Mouse (Mus musculus): ENCODE data around the gene Ak4.

DNA sequence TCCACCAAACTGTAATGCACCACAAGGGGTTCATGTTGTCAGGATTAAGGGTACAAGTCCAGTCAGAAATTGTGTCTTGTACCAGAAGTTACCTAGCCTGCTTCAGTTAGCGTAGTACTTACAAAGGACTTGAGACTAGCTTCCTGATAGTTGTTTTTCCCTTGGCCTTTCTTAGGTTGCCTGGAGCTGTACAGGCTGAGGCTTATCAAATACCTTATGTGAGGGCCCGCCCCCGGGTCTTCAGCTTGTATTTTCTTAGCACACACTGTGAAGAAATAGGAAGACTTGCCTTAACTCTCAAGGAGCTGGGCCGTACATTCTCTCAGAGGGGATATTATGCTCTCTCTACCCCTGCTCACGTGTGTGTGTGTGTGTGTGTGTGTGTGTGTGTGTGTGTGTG, 4.5 kb downstream of the Ak4 start:
- no peak for TF ChIP-seq POLR2A (IDR thresholded peaks at IDR 0.05; ENCODE audit: insufficient read length, low read depth)
- no peak for TF ChIP-seq E2F4 (IDR thresholded peaks at IDR 0.05; ENCODE audit: insufficient read depth)
- no peak for TF ChIP-seq POLR2AphosphoS2 (IDR thresholded peaks at IDR 0.05; ENCODE audit: insufficient read length, low read depth)
- no peak for TF ChIP-seq SRF (IDR thresholded peaks at IDR 0.05; ENCODE audit: control insufficient read depth, insufficient read length, low read depth)
- TF ChIP-seq TCF3 (IDR thresholded peaks at IDR 0.05; ENCODE audit: insufficient read length, low read depth) = no peak
- TF ChIP-seq TCF12 (IDR thresholded peaks at IDR 0.05; ENCODE audit: insufficient read depth, poor library complexity, severe bottlenecking) = no peak

All from myocyte (in vitro differentiated cells).